Mouse (Mus musculus) heart, embryonic 11.5 days (tissue): ENCODE data around the gene Pla2g4d. TPM values are rescaled to one million over a fixed set of nuclear protein-coding genes. Genes with fewer than 3 reads are reported as not detected.

Experiments used
- ATAC-seq: fragments of 200-750 bp; cut with Nextera tagmentation; replicated peaks from 2 replicates; pipeline ENCODE4 v1.8.0; 2017; ENCODE audit warnings: moderate library complexity; ENCODE audit not compliant: insufficient number of reproducible peaks, low FRiP score, low TSS enrichment
- H3K27ac ChIP-seq: fragments of 300-500 bp; sonication (generic); 2 replicates; pipeline ENCODE4 v1.5.1; 2014; ENCODE audit warnings: mild to moderate bottlenecking, low read depth, low read length
- H3K27me3 ChIP-seq: fragments of 300-500 bp; sonication (generic); 2 replicates; pipeline ENCODE4 v1.6.1; 2014; ENCODE audit warnings: mild to moderate bottlenecking, low read length, mixed read lengths; ENCODE audit not compliant: control insufficient read depth, insufficient read depth
- H3K36me3 ChIP-seq: fragments of 300-500 bp; sonication (generic); 2 replicates; pipeline ENCODE4 v1.6.1; 2014; ENCODE audit warnings: mild to moderate bottlenecking, low read length, moderate library complexity, mixed read lengths; ENCODE audit not compliant: control insufficient read depth, insufficient read depth
- H3K4me1 ChIP-seq: fragments of 300-500 bp; sonication (generic); 2 replicates; pipeline ENCODE4 v1.6.1; 2014; ENCODE audit warnings: low read length; ENCODE audit not compliant: control insufficient read depth, insufficient read depth
- H3K4me2 ChIP-seq: fragments of 300-500 bp; sonication (generic); 2 replicates; pipeline ENCODE4 v1.6.1; 2014; ENCODE audit warnings: mild to moderate bottlenecking, moderate library complexity
- H3K4me3 ChIP-seq: fragments of 300-500 bp; sonication (generic); 2 replicates; pipeline ENCODE4 v1.5.1; 2014; ENCODE audit warnings: low read depth, low read length
- H3K9ac ChIP-seq: fragments of 300-500 bp; sonication (generic); 2 replicates; pipeline ENCODE4 v1.6.1; 2014; ENCODE audit warnings: mild to moderate bottlenecking, low read depth, low read length, moderate library complexity
- H3K9me3 ChIP-seq: fragments of 300-500 bp; sonication (generic); replicated peaks from 2 replicates; pipeline ENCODE4 v1.6.1; 2016; ENCODE audit warnings: low read length; ENCODE audit not compliant: control insufficient read depth
- WGBS: fragments of 180-500 bp; shearing (Covaris S2); extraction: QIAGEN DNeasy Blood & Tissue Kit; methylation state at CpG from one replicate; pipeline ENCODE4 v1.1.7; 2014; ENCODE audit not compliant: insufficient replicate concordance; 5-methylcytosine and 5-hydroxymethylcytosine counted together
- polyA plus RNA-seq: library from polyadenylated mRNA; unstranded; fragments of >200 nt; fragmentation: Nextera tagmentation; extraction: Ambion mirVana; gene quantifications from 2 replicates; pipeline ENCODE4 v1.2.1, GENCODE M21; 2014

Gene Pla2g4d
- polyA plus RNA-seq, 1 experiment from 2014 or later: not detected

DNA sequence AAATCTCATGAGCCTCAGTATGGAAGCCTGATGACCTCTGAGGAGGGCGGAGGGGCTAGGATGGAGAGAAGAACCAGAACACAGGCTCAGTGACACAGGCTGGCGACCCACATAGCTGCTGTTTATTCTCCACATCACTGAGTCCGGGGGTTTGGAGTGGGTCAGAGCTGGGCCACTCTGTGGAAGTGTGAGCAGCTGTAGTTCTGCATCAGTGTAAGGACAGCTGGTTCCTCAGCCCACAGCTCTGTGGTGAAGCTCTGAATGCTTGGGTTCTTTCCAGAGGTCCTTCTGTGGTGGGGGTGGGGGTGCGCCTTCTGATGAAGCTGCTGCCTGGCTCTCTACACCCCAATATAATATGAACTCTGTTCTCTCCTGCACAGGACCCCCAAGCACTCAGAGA is 10.9 kb upstream of the Pla2g4d start:
- Histone ChIP-seq H3K9ac (no peak overlapping the region), H3K9me3 (no peaks in the 10 kb centered on the region), H3K36me3 (no peaks in the 10 kb centered on the region), H3K27me3 (no peaks in the 10 kb centered on the region), H3K4me3 (no peak overlapping the region), H3K27ac (no peak overlapping the region), H3K4me2 (no peak overlapping the region), H3K4me1 (peaks cover 2% of the 10 kb centered on the region; the same call in 1 of the 2 replicates)
- 82% methylated on average over 4 of the region's 4 CpGs for WGBS
- no peak for ATAC-seq

DNA sequence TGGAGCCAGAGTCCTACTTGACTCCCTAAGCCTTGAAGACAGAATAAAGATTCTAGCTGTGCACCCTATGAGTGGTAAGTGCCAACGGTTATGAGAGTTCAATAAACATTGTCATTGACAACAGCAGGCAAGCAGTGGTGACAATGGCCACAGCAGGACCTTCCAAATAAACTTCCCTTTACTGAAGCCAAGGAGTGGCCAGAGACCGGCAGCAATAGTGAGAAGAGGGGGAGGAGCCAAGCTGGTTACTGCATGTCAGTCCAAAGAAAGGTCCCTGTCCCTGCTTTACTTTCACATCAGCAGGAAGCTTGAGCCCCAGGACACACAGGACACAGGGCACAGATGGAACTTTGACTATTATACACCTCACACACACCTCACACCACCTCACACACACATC is 7.2 kb upstream of the Pla2g4d start:
- 25% methylated on average over 2 of the region's 2 CpGs for WGBS
- H3K4me3 ChIP-seq: no peak overlapping the region
- H3K36me3 ChIP-seq: no peaks in the 10 kb centered on the region
- H3K9me3 ChIP-seq: no peaks in the 10 kb centered on the region
- no peak overlapping the region for H3K27ac ChIP-seq
- no peaks in the 10 kb centered on the region for H3K4me1 ChIP-seq
- H3K27me3 ChIP-seq: no peaks in the 10 kb centered on the region
- no peak for ATAC-seq
- no peak overlapping the region for H3K9ac ChIP-seq
- H3K4me2 ChIP-seq: no peak overlapping the region

GRCm38 (mm10) chr2:120291471-120292078 is 2.6 kb upstream of the Pla2g4d start:
- Histone ChIP-seq H3K27ac (no peak overlapping the region), H3K36me3 (no peaks in the 10 kb centered on the region)
- WGBS: 82% methylated on average over 8 of the region's 9 CpGs

DNA sequence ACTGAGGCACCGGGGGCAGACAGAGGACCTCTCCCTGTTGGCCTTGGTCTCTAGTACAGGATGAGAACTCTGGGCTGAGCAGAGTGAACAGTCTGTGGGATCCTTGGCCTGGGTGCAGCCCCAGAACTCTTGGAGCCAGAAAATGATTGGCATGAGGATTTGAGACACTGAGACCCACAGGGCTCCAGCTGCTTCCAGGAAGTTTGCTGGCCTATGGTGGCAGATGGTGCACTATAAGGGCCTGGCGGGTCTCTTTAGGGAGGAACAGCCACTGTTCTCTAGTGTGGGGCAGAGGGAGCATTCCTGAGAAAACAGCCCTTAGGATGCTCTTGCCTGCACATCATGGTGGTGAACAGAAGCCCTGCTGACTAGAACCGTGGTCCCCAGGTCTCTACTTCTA is 596 bp downstream of the Pla2g4d start:
- no peak for ATAC-seq
- Histone ChIP-seq H3K27ac (no peak overlapping the region), H3K27me3 (no peaks in the 10 kb centered on the region), H3K4me2 (no peak overlapping the region), H3K36me3 (no peaks in the 10 kb centered on the region), H3K9ac (no peak overlapping the region), H3K9me3 (no peaks in the 10 kb centered on the region), H3K4me1 (no peaks in the 10 kb centered on the region), H3K4me3 (no peak overlapping the region)
- WGBS: 79% methylated on average over 3 of the region's 3 CpGs

More at GRCm38 (mm10) chr2:120291471-120292078, 2.6 kb upstream of the Pla2g4d start:
- Histone ChIP-seq H3K4me2 (no peak overlapping the region), H3K9me3 (no peaks in the 10 kb centered on the region), H3K9ac (no peak overlapping the region), H3K4me3 (no peak overlapping the region), H3K4me1 (no peaks in the 10 kb centered on the region), H3K27me3 (no peaks in the 10 kb centered on the region)
- no peak for ATAC-seq

DNA sequence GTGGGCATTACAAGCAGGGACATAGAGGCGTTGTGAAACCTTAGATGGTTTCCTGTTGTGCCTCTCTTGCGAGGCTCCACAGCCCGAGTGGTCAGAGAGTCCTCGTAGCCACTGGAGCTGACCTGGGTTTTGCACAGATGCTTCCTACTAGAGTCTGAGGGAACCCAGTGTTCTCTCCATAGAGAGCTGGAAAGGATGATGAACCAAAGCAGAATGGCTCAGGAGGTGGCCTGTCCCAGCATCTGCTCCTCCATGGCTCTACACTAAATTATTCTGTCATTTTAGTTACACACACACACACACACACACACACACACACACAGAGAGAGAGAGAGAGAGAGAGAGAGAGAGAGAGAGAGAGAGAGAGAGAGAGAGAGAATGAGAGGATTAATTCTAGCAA is 3.4 kb downstream of the Pla2g4d start:
- no peaks in the 10 kb centered on the region for H3K9me3 ChIP-seq
- no peaks in the 10 kb centered on the region for H3K36me3 ChIP-seq
- no peak overlapping the region for H3K9ac ChIP-seq
- ATAC-seq: no peak
- no peak overlapping the region for H3K4me2 ChIP-seq
- WGBS: 73% methylated on average over 4 of the region's 4 CpGs
- no peaks in the 10 kb centered on the region for H3K27me3 ChIP-seq
- no peak overlapping the region for H3K4me3 ChIP-seq
- no peak overlapping the region for H3K27ac ChIP-seq
- no peaks in the 10 kb centered on the region for H3K4me1 ChIP-seq

DNA sequence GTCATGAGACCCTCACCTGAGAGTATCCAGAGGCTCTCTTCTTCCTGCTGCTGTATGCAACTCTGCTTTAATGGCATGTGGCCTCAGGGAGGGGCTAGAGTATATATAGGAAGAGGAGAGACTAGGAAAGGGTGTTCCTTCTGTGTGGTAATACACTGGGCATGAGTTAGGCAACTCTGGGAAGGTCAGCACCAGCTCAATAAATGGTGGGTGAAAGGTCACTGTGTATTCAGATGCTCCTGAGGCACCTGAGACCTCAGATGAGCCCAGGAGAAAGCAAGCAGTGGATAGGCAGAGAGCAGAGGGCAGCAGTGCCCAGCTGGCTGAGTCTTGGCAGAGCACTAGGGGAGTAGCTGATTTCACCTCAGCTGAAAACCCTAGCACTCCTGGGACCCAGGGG is 4.3 kb downstream of the Pla2g4d start:
- Histone ChIP-seq H3K36me3 (no peaks in the 10 kb centered on the region), H3K9me3 (no peaks in the 10 kb centered on the region), H3K4me2 (no peak overlapping the region), H3K4me1 (no peaks in the 10 kb centered on the region), H3K4me3 (no peak overlapping the region), H3K9ac (no peak overlapping the region), H3K27me3 (no peaks in the 10 kb centered on the region), H3K27ac (no peak overlapping the region)
- no peak for ATAC-seq

GRCm38 (mm10) chr2:120284094-120284493 is 4.9 kb downstream of the Pla2g4d start:
- H3K27ac ChIP-seq: no peak overlapping the region
- H3K4me2 ChIP-seq: no peak overlapping the region
- no peak for ATAC-seq
- no peaks in the 10 kb centered on the region for H3K9me3 ChIP-seq
- no peaks in the 10 kb centered on the region for H3K4me1 ChIP-seq
- no peaks in the 10 kb centered on the region for H3K27me3 ChIP-seq
- no peaks in the 10 kb centered on the region for H3K36me3 ChIP-seq
- no peak overlapping the region for H3K9ac ChIP-seq
- WGBS: 73% methylated on average over 5 of the region's 5 CpGs
- H3K4me3 ChIP-seq: no peak overlapping the region

- no peaks in the 10 kb centered on the region for H3K9me3 ChIP-seq
- H3K4me2 ChIP-seq: no peak overlapping the region
- WGBS: 46% methylated on average over 6 of the region's 6 CpGs
- no peaks in the 10 kb centered on the region for H3K4me1 ChIP-seq
- no peaks in the 10 kb centered on the region for H3K36me3 ChIP-seq
- H3K27ac ChIP-seq: no peak overlapping the region
- no peak overlapping the region for H3K9ac ChIP-seq
- H3K27me3 ChIP-seq: no peaks in the 10 kb centered on the region; the same call in 1 of the 2 replicates
- no peak for ATAC-seq
- no peak overlapping the region for H3K4me3 ChIP-seq
These were observed 5.4 kb downstream of the Pla2g4d start for GRCm38 (mm10) chr2:120283550-120283949.

GRCm38 (mm10) chr2:120281221-120281620 is 7.8 kb downstream of the Pla2g4d start:
- H3K4me2 ChIP-seq: no peak overlapping the region
- 50% methylated on average over 3 of the region's 3 CpGs for WGBS
- ATAC-seq: no peak
- no peak overlapping the region for H3K27ac ChIP-seq
- no peaks in the 10 kb centered on the region for H3K4me1 ChIP-seq
- H3K4me3 ChIP-seq: no peak overlapping the region
- no peaks in the 10 kb centered on the region for H3K9me3 ChIP-seq
- H3K36me3 ChIP-seq: no peaks in the 10 kb centered on the region
- no peak overlapping the region for H3K9ac ChIP-seq
- no peaks in the 10 kb centered on the region; the same call in 1 of the 2 replicates for H3K27me3 ChIP-seq
